Mouse (Mus musculus) G1E-ER4 (cell line): ENCODE results near the gene Gstp3. TPM values are rescaled to one million over a fixed set of nuclear protein-coding genes. Genes with fewer than 3 reads are reported as not detected.

Source experiments
- GATA1 ChIP-seq: IDR thresholded peaks from one replicate; pipeline ENCODE4 v1.8.0; 2012; ENCODE audit warnings: low read length, inconsistent platforms
- polyA plus RNA-seq: library from polyadenylated mRNA; stranded (reverse); fragments of >175 nt; gene quantifications from 2 replicates; pipeline ENCODE4 v1.2.3, GENCODE M21; 2012

Gstp3 gene
- polyA plus RNA-seq, 1 experiment, result 4.1 TPM

GRCm38 (mm10) chr19:4079594-4079993, 20.2 kb upstream of the Gstp3 start:
- TF ChIP-seq GATA1, result no peak

GRCm38 (mm10) chr19:4075531-4075930, 16.2 kb upstream of the Gstp3 start:
- TF ChIP-seq GATA1, result no peak

- TF ChIP-seq GATA1, result no peak
These were observed 13.5 kb upstream of the Gstp3 start for GRCm38 (mm10) chr19:4072706-4073424.

- no peak for TF ChIP-seq GATA1
These were observed 12.0 kb upstream of the Gstp3 start for GRCm38 (mm10) chr19:4071406-4071805.

GRCm38 (mm10) chr19:4070756-4071155, 11.4 kb upstream of the Gstp3 start:
- TF ChIP-seq GATA1, result no peak

GRCm38 (mm10) chr19:4070311-4070710, 10.9 kb upstream of the Gstp3 start:
- TF ChIP-seq GATA1, result no peak

GRCm38 (mm10) chr19:4068717-4069410, 9.5 kb upstream of the Gstp3 start:
- TF ChIP-seq GATA1, result no peak

GRCm38 (mm10) chr19:4066877-4067276, 7.5 kb upstream of the Gstp3 start:
- TF ChIP-seq GATA1, result no peak

- TF ChIP-seq GATA1, result no peak
These were observed 6.9 kb upstream of the Gstp3 start for GRCm38 (mm10) chr19:4066280-4066679.

- TF ChIP-seq GATA1, result no peak
These were observed 1.6 kb upstream of the Gstp3 start for GRCm38 (mm10) chr19:4060899-4061465.

- no peak for TF ChIP-seq GATA1
These were observed 788 bp downstream of the Gstp3 start for GRCm38 (mm10) chr19:4058581-4058980.

- no peak for TF ChIP-seq GATA1
These were observed 1.4 kb downstream of the Gstp3 start for GRCm38 (mm10) chr19:4057962-4058361.

GRCm38 (mm10) chr19:4057389-4057788, 2.0 kb downstream of the Gstp3 start:
- no peak for TF ChIP-seq GATA1

GRCm38 (mm10) chr19:4056727-4057126, 2.6 kb downstream of the Gstp3 start:
- no peak for TF ChIP-seq GATA1

GRCm38 (mm10) chr19:4055947-4056693, 3.2 kb downstream of the Gstp3 start:
- TF ChIP-seq GATA1, result no peak
